Mouse (Mus musculus) spleen, adult 10 weeks (tissue): ENCODE data around the gene Rfc2. TPM values are rescaled to one million over a fixed set of nuclear protein-coding genes. Genes with fewer than 3 reads are reported as not detected.

Experiments
- polyA plus RNA-seq: library from polyadenylated mRNA; stranded (reverse); fragments of 350-450 nt; fragmentation: Illumina TruSeq; extraction: RNeasy Lipid Tissue Mini Kit (QIAGEN cat#74804); gene quantifications from one replicate; pipeline ENCODE4 v1.2.3, GENCODE M21; 2015; ENCODE audit warnings: low replicate concordance; ENCODE audit not compliant: insufficient read depth

The Rfc2 gene
- 128 TPM for polyA plus RNA-seq

DNA sequence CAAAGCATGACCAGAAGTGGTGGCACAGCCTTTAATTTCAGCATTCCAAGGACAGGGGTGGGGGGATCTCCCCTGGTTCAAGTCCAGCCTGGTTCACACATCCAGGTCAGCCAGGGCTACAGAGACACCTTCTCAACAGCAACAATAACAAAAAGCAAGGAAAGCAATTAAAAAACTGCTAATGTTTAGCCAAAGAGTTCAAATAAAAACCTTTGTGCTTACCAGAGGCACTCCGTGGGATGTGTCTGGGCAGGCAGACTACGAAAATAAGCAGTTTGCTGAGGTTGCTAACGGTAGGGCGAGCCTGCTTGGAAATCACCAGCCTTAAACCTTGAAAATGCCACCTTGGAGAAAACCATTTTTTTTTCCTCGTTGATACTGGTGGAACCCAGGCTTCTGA, at the start of gene Rfc2:
Gene Rfc2 (plus strand): TSS at position 221 of the 400 bp plus-strand sequence.

DNA sequence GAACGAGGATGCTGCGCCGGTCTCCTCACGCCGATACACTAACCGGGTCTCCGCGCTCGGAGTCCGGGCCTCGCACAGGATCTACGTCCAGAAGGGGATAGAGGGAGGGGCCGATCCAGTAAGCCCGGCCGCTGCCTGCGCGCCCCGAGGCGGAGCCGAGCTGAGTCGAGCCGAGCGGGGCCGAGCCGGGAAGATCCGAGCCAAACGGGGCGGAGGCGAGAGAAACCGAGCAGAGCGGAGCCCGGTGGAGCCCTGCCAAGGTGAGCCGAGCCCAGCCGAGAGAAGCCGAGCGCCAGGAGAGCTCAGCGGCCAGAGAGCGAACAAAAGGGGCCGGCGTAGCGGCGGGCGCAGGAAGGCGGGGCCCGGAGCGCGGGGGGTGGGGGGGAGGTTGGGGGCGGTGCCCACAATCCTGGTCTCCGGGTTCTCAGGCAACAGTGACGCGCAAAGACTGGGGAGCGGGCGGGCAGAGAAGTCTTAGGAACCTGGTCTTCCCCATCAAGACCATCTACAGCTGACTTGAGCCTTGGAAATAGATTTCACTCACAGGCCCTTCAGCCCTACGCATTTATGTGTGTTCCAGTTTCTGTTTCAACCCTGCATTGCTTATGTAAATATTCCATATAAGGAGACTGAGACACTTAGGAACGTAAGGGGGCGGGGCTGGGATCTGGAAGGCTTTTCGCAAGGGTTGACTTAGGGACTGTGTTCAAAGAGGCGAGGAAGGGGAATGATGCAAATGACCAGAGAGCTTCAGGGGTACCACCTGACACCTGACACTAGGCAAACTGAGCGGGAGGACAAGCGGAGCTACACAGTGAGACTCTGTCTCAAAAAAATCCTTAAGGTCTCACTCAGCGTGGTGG, 28.8 kb upstream of the Rfc2 start, which contains the start of gene Clip2:
Gene Clip2 (minus strand): TSS at position 325 of the 863 bp plus-strand sequence.

DNA sequence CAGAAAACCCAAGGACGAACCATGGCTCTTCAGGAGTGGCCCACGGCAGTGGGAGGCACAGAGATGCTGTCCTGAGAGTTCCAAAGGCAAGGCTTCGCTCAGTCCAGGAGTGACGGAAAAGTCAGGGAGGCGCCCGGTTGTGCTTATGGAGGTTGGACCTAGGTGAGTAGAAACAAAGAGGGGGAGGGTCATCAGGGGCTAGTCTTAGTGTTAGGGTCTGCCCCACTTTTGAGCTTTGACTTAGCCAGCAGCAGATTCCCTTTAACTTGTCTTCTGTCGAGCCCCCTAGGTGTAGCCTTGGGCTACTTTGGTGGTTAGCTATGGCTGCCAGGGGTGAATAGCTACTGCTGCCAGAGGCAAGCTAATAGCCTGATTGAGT, 21.1 kb upstream of the Rfc2 start, which contains the start of gene Syna:
Gene Syna (minus strand): TSS at position 101 of the 379 bp plus-strand sequence.

DNA sequence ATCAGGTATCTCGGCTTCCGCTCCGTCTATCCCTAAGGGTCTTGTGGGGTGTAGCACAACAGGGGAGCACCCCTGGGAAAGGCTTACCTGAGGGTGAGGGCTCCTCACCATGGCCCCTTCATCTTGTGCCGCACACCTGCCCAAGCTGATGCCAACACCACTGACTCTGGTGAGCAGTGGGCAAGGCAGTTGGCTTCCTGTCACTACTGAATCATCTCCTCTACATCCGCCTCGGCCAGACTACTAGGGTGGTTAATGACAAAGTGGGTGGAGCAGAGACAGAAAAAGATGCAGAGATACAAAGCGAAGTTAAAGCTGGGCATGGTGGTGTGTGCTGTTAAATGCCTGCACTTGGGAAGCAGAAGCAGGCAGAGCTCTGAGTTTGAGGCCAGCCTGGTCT, 33.6 kb downstream of the Rfc2 start, which contains the start of gene Lat2:
Gene Lat2 (minus strand): TSS at position 224 of the 400 bp plus-strand sequence.

DNA sequence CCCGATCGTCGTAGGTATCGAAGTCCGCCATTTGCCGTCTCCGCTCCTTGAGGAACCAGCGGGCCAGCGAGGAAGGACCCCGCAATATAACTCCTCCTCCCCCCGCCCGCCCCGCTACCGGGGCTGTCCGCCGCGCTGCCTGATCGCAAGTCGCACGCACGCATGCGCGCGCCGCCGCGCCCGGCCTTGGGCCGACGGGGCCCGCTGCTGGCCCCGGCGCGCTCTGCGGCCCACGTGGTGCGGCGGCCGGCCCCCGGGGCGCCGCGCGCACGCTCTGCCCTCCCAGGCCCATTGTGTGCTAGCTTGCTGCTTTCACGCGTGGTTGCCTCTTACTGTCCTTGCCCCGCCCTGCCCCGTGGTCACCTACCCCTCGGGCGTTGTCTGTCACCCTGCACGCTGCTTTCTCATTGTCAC, 58.1 kb downstream of the Rfc2 start, which contains the start of gene Eif4h:
Gene Eif4h (minus strand): TSS at position 222 of the 414 bp plus-strand sequence.

Other genes with a start within 250 kb of the Rfc2 start
- 18.7 TPM for gene Gtf2ird1, start 124.7 kb upstream of the Rfc2 start, polyA plus RNA-seq
- 2.3 TPM for gene Clip2, start 28.9 kb upstream of the Rfc2 start, polyA plus RNA-seq
- gene Syna, start 21.2 kb upstream of the Rfc2 start, polyA plus RNA-seq: not detected
- gene Lat2, start 33.7 kb downstream of the Rfc2 start, polyA plus RNA-seq: 160 TPM
- 179 TPM for gene Eif4h, start 58.1 kb downstream of the Rfc2 start, polyA plus RNA-seq
- 9.2 TPM for gene Limk1, start 107.2 kb downstream of the Rfc2 start, polyA plus RNA-seq
- gene Eln, start 166.0 kb downstream of the Rfc2 start, polyA plus RNA-seq: 12.5 TPM